8 mouse cellular contexts compared by ENCODE assay signal in genomic region chr8:4656536-4656935, GRCm38 (mm10). TPM values are rescaled to one million over a fixed set of nuclear protein-coding genes. Genes with fewer than 3 reads are reported as not detected.
DNase-seq lines count a peak whose midpoint lies in the region; ATAC-seq lines count a peak whose summit lies in the region.

No protein-coding gene starts in this region.

- no peak for ATAC-seq in activated CD4-positive, CD25-positive, alpha-beta regulatory T cell, adult 4 months
- no peak for ATAC-seq in frontal cortex, adult (ENCODE audit: low TSS enrichment)

- H3K27ac ChIP-seq in embryonic facial prominence, embryonic 10.5 days (replicated peaks), result no peak overlapping the region

- peaks cover 8% of the 10 kb centered on the region; the same call in 1 of the 2 replicates for H3K9me3 ChIP-seq in embryonic facial prominence, embryonic 10.5 days

- no peaks in the 10 kb centered on the region for H3K4me1 ChIP-seq in embryonic facial prominence, embryonic 10.5 days

- H3K27me3 ChIP-seq in embryonic facial prominence, embryonic 10.5 days (replicated peaks; ENCODE audit: low read depth, poor library complexity, severe bottlenecking), result no peaks in the 10 kb centered on the region

- 85% methylated on average over 7 of the region's 7 CpGs for WGBS in embryonic facial prominence, embryonic 10.5 days

- DNase-seq in adrenal gland, adult 2 months, result peak; percentile 26
- DNase-seq in adrenal gland, postnatal 4 days (ENCODE audit: low spot score in 2 of 2), result no peak
- peak; percentile 25 for DNase-seq in right cerebral cortex, postnatal 4 days
- no peak for DNase-seq in right cerebral cortex, adult 2 months (ENCODE audit: low spot score in 2 of 2)
- peak; percentile 35 for DNase-seq in embryonic facial prominence, embryonic 10.5 days (ENCODE audit: low spot score)
- DNase-seq in lung, postnatal 4 days, result peak; percentile 27 to 46

- H3K4me3 ChIP-seq in embryonic facial prominence, embryonic 10.5 days, result no peak overlapping the region

- H3K36me3 ChIP-seq in embryonic facial prominence, embryonic 10.5 days (replicated peaks), result no peaks in the 10 kb centered on the region

RNA-seq across cellular contexts. Expression of gene Zfp958, which starts 43.6 kb away (rescaled TPM):
- total RNA-seq in adrenal gland, adult 2 months (2021), result 10 to 100 TPM; 18.2 to 19.1 TPM
- 0.09 and 0.13 TPM in 2 replicates for polyA plus RNA-seq in adrenal gland, adult 2 months (2012; rRNA removed)
- total RNA-seq in adrenal gland, postnatal 4 days (2021), result 10 to 100 TPM; 19.9 to 21.6 TPM
- polyA plus RNA-seq in embryonic facial prominence, embryonic 10.5 days (2016; fragmentation: Nextera tagmentation; extraction: Ambion mirVana), result 12.6 and 14.6 TPM in 2 replicates
- polyA plus RNA-seq in activated CD4-positive, CD25-positive, alpha-beta regulatory T cell, adult 4 months (2017; shearing (Covaris generic)), result 10 to 100 TPM; 15.1 to 19.8 TPM

Comparison
In these comparisons a context has a peak if more than half of its experiments do, and no peak if none do; other contexts are left out.
1. DNase-seq: peak in adrenal gland, adult 2 months (single experiment), right cerebral cortex, postnatal 4 days (single experiment), embryonic facial prominence, embryonic 10.5 days (single experiment) and lung, postnatal 4 days (2 of 2); none in adrenal gland, postnatal 4 days (0 of 2) and right cerebral cortex, adult 2 months (0 of 2).
2. RNA of gene Zfp958, which starts 43.6 kb away (polyA plus RNA-seq): 15.1 to 19.8 TPM in activated CD4-positive, CD25-positive, alpha-beta regulatory T cell, adult 4 months and 12.6 to 14.6 TPM in embryonic facial prominence, embryonic 10.5 days; 0.09 to 0.13 TPM in adrenal gland, adult 2 months; every median in the first group is over 10 times any median in the second.